Mouse (Mus musculus): Measurements from ENCODE around the gene Zfyve21.

Zfyve21 gene

DNA sequence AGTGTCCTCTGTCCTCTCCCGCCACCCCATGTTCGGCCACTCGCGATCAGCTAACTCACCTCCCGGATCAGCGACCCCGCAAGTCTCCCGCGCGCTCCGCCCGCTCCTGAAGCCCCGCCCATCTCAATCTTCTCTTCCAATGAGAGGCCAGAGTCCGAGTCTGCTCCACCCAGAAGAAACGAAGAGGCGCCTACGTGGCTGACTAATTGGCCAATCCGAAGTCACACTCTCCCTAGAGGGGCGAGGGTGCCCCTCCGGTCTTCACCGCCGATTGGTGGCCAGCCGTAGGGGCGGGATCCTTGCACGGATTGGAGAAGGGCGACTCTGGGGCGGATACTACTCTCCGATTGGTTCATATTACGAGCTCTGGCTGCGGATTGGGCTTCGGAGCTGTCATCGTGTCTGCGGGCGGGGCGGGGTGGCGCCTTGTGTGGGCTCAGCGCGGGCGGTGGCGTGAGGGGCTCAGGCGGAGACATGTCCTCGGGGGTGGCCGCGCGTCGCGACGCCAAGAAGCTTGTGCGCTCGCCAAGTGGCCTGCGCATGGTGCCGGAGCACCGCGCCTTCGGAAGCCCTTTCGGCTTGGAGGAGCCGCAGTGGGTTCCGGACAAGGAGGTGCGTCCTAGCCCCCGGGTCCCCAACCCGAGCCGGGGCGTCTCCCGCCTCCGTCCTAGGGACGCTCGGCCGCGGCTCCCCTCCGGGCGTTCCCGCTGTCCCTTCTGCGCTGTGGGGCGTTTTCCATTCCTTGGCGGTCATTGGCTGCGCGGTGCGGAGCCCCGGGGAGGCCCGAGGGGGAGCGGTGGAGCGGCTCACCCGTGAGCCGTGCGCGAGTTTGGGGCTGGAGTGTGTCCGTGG lies at the start of gene Zfyve21, which contains the start of gene Xrcc3:
Zfyve21 (plus strand) TSS at position 405 of the 852 bp plus-strand sequence.
Xrcc3 (minus strand) TSS at position 108 of the 852 bp plus-strand sequence.
- DNase-seq (ENCODE audit: low read depth): peak; percentile 98

DNA sequence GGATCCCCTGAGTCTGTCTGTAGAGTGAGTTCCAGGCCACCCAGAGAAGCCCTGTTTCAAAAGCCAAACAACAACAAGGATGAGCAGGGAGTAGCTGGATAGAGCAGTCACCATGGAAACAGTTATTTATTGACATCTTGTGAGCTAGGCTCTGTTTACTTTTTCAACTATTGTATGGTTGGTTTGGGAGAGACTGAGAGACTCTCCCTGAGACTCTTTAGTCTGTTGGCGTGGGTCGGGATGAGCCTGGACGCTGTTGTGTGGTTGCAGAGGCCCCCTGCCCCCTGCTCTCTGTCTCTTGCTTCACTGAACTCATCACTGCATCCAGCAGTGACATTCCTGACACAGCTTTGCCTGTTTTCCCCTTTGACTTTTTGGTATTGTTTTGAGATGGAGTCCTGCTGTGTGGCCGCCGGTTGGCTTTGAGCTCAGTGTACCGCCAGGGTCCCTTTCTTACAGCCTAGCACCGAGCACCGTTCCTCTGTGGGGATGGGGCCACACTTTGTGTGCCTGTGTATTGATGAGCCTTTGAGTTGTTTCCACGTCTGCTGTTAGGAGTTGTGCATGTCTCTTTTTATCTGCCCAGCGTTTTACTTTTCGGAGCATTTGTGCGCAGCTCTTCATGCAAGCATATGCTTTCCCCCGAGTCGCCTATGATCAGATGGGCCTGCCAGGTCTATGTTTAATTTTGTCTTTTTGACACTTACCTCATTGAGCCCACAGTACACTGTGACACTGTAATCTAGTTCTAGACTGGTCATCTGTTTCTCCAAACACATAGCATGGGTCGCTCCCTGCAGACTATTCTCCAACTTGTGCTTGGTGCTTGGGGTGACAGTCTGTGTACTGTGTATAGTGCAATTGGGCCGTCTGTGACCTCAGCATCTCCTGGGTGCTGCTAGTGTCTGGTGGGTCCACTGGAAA lies 47.4 kb upstream of the Zfyve21 start:
- DNase-seq (ENCODE audit: low read depth): no peak

GRCm38 (mm10) chr12:111768322-111768928 lies 45.5 kb upstream of the Zfyve21 start:
- no peak for DNase-seq (ENCODE audit: low read depth)

DNA sequence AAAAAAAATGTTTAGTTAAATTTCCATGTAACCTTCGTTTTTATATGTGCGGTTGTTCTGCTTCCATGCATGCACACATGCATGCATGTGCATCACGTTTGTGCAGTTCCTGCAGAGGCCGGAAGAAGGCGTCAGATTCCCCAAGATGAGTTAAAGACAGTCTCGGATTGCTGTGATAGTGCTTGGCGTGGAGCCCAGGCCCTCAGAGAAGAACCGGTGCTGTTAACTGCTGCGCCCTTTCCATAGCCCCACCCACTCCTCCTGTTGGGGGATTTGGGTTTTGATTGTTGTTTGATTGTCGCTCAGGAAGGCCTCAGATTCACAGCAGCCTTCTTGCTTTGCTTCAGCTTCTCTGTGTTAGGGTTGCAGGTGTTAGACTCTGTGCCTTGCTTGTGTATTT lies 44.7 kb upstream of the Zfyve21 start:
- peak; percentile 44 for DNase-seq (ENCODE audit: low read depth)

GRCm38 (mm10) chr12:111769816-111770577 lies 44.0 kb upstream of the Zfyve21 start:
- no peak for DNase-seq (ENCODE audit: low read depth)

- no peak for DNase-seq (ENCODE audit: low read depth)
Measured at GRCm38 (mm10) chr12:111770651-111771050, 43.3 kb upstream of the Zfyve21 start.

DNA sequence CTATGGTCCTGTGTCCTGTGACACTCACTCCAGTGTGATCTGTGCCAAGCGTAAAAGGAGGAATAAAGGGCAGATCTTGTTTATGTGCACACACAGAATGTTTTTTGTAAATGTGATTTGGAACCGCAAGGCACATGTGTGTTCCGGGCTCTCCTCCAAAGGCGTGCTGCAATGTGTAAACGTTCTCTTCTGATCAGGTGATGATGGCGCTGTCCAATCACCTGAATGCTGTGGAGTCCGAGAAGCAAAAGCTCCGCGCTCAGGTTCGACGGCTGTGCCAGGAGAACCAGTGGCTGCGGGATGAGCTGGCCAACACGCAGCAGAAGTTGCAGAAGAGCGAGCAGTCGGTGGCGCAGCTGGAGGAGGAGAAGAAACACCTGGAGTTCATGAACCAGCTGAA lies 39.8 kb upstream of the Zfyve21 start:
- no peak for DNase-seq (ENCODE audit: low read depth)

GRCm38 (mm10) chr12:111774845-111775244 lies 39.1 kb upstream of the Zfyve21 start:
- no peak for DNase-seq (ENCODE audit: low read depth)

- DNase-seq (ENCODE audit: low read depth): no peak
Measured at GRCm38 (mm10) chr12:111777919-111778318, 36.1 kb upstream of the Zfyve21 start.

- DNase-seq (ENCODE audit: low read depth): no peak
Measured at GRCm38 (mm10) chr12:111779544-111779943, 34.4 kb upstream of the Zfyve21 start.

DNA sequence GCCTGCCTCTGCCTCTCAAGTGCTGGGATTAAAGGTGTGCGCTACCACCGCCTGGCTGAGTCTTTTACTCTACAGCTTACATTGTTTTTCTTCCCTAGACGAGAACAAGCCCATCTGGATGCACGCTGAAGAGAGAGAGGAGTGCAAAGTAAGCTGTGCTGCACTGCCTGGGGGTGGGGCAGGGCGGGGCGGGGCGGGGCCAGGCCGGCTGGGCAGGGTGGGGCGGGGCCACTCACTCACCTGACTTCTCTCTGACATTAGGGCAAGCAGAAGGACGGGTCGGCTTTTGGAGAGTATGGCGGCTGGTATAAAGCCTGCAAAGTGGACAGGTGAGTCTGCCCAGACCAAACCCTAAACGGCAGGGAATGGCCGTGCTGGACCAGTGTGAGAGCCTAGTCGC lies 28.8 kb upstream of the Zfyve21 start:
- no peak for DNase-seq (ENCODE audit: low read depth)

DNA sequence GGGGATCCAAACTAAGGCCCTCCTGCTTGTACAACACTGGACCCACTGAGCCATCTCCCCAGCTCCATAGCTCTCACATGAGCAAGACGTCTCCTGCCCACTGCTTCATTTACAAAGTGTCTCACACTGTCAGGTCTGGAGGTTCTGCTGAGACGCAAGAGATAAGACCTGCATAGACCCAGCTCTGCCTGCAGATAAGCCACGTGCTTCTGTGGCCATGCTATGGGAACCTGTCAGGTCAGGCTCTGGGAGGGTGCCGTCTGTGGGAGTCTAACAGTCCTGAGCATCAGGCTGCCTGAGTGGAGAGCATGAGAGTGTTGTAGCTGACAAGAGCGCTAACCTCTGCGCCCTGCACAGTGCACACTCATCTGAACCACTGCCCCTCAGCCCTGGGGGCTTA lies 27.0 kb upstream of the Zfyve21 start:
- DNase-seq (ENCODE audit: low read depth): no peak

DNA sequence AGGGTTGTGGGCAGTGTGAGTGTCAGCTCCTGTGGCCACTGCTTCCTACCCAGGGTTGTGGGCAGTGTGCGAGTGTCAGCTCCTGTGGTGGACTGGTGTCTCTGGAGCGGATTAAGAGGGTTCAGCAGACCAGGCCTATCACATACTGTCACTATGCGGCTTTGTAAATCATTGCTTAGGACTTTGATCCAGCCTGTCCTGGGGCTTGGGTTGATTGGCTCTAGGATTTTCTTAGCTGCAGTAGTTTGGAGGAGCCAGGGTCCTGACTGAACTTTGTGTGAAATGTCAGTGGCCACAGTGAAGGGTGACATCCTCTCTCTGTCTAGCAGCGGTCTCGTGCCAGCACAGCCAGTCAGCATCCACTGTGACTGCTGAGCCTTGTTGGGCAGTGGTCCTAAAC lies 23.9 kb upstream of the Zfyve21 start:
- DNase-seq (ENCODE audit: low read depth): no peak

DNA sequence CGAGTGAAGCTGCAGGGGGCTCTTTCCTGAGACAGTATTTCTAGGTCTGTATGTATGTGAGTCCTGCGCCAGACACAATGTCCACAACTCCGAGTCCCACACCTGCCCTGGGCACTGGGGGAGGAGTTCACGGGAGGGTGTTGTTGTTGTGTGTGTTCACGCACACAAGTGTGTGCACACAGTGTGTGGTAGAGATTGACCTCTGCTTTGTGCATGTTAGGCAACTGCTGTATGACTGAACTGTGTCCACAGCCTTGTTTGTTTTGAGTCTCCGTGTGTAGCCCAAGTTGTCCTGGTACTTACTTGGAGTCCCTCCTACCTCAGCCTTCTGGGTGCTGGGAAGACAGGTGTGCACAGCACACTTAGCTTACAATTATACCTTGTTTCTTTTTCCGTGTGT lies 23.3 kb upstream of the Zfyve21 start:
- DNase-seq (ENCODE audit: low read depth): no peak

DNA sequence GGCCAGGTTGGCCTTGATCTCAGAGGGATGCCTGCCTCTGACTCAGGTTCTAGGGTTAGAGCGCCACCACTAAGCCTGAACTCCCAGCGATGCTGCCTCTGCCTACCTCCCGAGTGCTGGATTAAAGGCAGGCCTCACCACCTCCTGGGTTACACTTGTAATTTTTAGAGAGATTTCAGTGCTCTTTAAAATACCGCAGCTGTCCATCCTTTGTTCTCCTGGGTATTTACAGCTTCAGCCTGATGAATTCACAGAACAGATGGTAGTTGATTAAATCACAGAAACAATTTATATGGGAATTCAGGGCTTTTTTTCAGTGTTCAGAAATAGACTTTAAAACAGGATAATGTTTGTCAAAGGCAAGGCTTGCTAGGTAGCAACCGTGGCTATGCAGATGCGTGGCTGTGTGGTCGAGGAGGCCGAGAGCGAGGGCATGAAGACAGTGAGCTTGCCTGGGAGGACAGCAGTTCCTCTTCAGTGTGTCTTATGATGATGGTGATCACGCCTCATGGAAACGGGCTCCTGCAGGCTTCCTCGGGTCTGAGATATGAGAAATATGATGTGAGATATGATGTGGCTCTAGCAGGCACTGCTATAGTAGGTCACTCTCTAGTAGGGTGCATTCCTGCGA lies 22.4 kb upstream of the Zfyve21 start:
- no peak for DNase-seq (ENCODE audit: low read depth)

GRCm38 (mm10) chr12:111794102-111794501 lies 19.9 kb upstream of the Zfyve21 start:
- DNase-seq (ENCODE audit: low read depth): no peak

DNA sequence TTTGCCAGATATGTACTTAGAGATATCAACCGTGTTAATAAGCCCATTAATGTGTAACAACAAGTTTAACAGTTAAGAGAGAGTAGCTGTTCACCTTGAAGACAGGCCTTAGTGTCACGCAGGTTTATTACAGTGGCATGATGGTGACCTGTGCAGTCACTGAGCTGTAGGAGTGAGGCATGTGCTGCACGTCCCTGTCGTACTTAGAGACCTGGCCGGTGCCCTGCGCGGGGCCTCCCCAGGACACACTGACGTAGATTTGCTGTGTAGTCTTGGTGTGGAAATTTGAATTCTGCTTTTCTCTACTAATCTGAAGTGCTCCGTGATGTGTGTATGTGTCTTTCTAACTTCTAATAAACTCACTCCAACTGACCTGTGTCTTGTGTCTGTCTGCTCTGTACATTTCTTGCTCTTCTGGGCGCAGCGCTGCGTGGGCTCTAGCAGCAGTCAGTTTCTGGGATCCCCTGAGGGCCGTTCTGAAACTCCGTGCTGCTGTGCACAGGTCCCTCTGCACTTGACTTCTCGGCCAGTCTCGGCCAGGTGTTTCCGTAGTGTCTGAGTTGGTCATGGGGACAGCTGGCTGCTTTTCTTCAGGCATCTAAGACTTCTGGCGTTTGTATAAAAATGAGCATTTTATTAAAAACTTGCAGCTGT lies 19.3 kb upstream of the Zfyve21 start:
- no peak for DNase-seq (ENCODE audit: low read depth)

DNA sequence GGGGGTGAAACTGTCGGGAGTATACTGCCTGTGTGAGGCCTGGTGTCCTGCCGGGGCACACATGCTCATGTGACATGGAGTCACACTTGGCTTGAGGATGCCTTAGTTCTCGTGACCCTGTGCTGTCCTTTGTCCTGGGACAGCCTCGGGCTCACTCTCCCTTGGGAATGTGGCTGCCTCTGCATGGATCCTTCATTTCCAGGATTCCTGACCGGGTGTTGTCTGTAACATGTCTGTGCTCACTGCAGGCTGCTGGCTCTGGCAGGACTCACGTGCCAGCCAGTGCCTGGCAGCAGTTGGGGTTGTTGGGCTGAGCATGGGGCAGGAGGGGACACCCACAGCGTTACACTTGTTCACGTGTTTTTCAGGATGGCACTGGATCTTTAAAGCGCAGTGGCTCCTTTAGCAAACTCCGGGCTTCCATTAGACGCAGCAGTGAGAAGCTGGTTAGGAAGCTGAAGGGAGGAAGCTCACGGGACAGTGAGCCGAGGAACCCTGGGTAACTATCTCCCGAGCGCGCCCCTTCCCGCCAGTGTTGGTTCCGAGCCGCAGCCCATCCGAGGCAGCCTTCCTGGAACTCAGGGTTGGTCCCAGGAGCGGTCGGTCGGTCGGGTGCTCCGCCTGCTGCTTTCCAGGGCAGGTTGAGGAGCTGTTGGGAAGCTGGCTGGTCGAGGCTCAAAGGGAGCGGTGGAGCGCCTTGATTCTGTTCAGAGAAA lies 18.6 kb upstream of the Zfyve21 start:
- no peak for DNase-seq (ENCODE audit: low read depth)

DNA sequence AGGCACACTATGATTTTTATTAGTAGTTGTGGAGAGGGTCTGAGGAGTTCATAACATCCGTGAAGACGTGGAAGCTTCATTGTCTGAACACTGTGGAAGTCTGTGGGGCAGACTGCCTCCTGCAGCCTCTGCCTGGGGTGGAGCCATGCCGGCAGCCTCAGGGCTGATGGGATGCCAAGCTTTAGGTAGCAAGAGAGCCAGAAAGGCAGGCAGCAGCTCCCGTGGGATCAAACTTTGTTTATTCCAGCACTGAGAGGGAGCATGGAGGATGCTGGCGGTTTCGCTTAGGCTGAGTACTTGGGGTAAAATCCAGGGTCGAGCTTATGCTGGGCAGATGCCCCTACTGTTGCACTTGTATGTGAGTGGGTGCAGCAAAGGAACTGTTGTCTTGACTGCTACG lies 16.7 kb upstream of the Zfyve21 start:
- DNase-seq (ENCODE audit: low read depth): no peak

- DNase-seq (ENCODE audit: low read depth): no peak
Measured at GRCm38 (mm10) chr12:111798493-111798892, 15.5 kb upstream of the Zfyve21 start.
